Mouse (Mus musculus) lung, postnatal 0 days (tissue): ENCODE data around the gene Cep83. TPM values are rescaled to one million over a fixed set of nuclear protein-coding genes. Genes with fewer than 3 reads are reported as not detected.
A peak's percentile ranks its signal among the peaks of the same experiment; 100 is the strongest.

ENCODE experiments used
- ATAC-seq: fragments of 200-750 bp; cut with Nextera tagmentation; 2 replicates; pipeline ENCODE4 v1.8.0; 2017; ENCODE audit warnings: moderate library complexity
- DNase-seq: peaks from one replicate; pipeline ENCODE4 v3.0.0-alpha.2; 2016; ENCODE audit warnings: low spot score
- H3K27ac ChIP-seq: fragments of 300-500 bp; sonication (generic); 2 replicates; pipeline ENCODE4 v1.5.1; 2014; ENCODE audit warnings: antibody characterized with exemption, mild to moderate bottlenecking, low read length, mixed read lengths
- H3K27me3 ChIP-seq: fragments of 300-500 bp; sonication (generic); replicated peaks from 2 replicates; pipeline ENCODE4 v1.6.1; 2014; ENCODE audit warnings: low read length, mixed read lengths; ENCODE audit not compliant: insufficient read depth
- H3K36me3 ChIP-seq: fragments of 300-500 bp; sonication (generic); 2 replicates; pipeline ENCODE4 v1.6.1; 2014; ENCODE audit warnings: low read length, mixed read lengths; ENCODE audit not compliant: insufficient read depth
- H3K4me1 ChIP-seq: fragments of 300-500 bp; sonication (generic); 2 replicates; pipeline ENCODE4 v1.6.1; 2014; ENCODE audit warnings: antibody characterized with exemption, low read depth, low read length, mixed read lengths; ENCODE audit not compliant: insufficient read depth
- H3K4me2 ChIP-seq: fragments of 300-500 bp; sonication (generic); replicated peaks from 2 replicates; pipeline ENCODE4 v1.6.1; 2014; ENCODE audit warnings: low read depth, mild to moderate bottlenecking, low read length, moderate library complexity, mixed read lengths
- H3K4me3 ChIP-seq: fragments of 300-500 bp; sonication (generic); 2 replicates; pipeline ENCODE4 v1.5.1; 2014; ENCODE audit warnings: low read depth, low read length
- H3K9ac ChIP-seq: fragments of 300-500 bp; sonication (generic); replicated peaks from 2 replicates; pipeline ENCODE4 v1.6.1; 2014; ENCODE audit warnings: low read depth, mild to moderate bottlenecking
- H3K9me3 ChIP-seq: fragments of 300-500 bp; sonication (generic); 2 replicates; pipeline ENCODE4 v1.6.1; 2016; ENCODE audit warnings: low read length, mixed read lengths
- CTCF ChIP-seq: IDR thresholded peaks from 2 replicates; pipeline ENCODE4 v1.5.1; 2016; ENCODE audit warnings: antibody characterized with exemption, mild to moderate bottlenecking
- EP300 ChIP-seq: IDR thresholded peaks from 2 replicates; pipeline ENCODE4 v1.6.1; 2016; ENCODE audit warnings: antibody characterized with exemption, mild to moderate bottlenecking, control low read depth
- WGBS: fragments of 180-500 bp; shearing (Covaris S2); extraction: QIAGEN DNeasy Blood & Tissue Kit; methylation state at CpG from one replicate; pipeline ENCODE4 v1.1.7; 2014; 5-methylcytosine and 5-hydroxymethylcytosine counted together
- polyA plus RNA-seq: library from polyadenylated mRNA; unstranded; fragments of >200 nt; fragmentation: Nextera tagmentation; extraction: Ambion mirVana; gene quantifications from 2 replicates; pipeline ENCODE4 v1.2.1, GENCODE M21; 2015

The Cep83 gene
- polyA plus RNA-seq, 1 experiment from 2014 or later, result 20.6 TPM

- DNase-seq (peak; percentile 52), ATAC-seq (peak; percentile 59; the same call in 1 of the 2 replicates)
- TF ChIP-seq CTCF (no peak), EP300 (no peak)
- Histone ChIP-seq H3K27me3 (no peaks in the 10 kb centered on the region), H3K4me3 (no peak overlapping the region), H3K4me2 (no peak overlapping the region), H3K9me3 (no peaks in the 10 kb centered on the region), H3K27ac (no peak overlapping the region), H3K36me3 (no peaks in the 10 kb centered on the region), H3K9ac (no peak overlapping the region), H3K4me1 (peaks cover 2% of the 10 kb centered on the region; the same call in 1 of the 2 replicates)
- 47% methylated on average over 10 of the region's 10 CpGs for WGBS
Observed at GRCm38 (mm10) chr10:94804029-94804908, 115.8 kb downstream of the Cep83 start.

DNA sequence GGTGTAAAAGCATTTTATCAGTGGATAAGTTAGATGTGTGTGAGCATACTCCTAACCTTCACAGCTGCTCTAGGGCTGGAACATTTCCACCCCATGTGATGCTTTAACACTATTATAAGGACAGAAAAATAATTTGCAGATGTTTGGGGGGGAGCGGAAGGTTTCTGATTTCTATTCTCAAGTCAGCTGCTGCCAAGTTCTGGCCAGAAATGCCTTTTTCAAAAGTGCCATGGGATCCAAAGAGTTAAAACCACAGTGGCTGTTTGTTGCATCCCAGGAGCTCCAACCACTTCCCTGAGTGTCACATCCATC lies 116.4 kb downstream of the Cep83 start:
- Histone ChIP-seq H3K9ac (no peak overlapping the region), H3K4me1 (peaks cover 2% of the 10 kb centered on the region; the same call in 1 of the 2 replicates), H3K27ac (no peak overlapping the region), H3K4me2 (no peak overlapping the region), H3K36me3 (no peaks in the 10 kb centered on the region), H3K27me3 (no peaks in the 10 kb centered on the region), H3K4me3 (no peak overlapping the region), H3K9me3 (no peaks in the 10 kb centered on the region)
- 69% methylated on average over 1 of the region's 1 CpGs for WGBS
- DNase-seq, result no peak
- TF ChIP-seq CTCF, result no peak
- no peak for TF ChIP-seq EP300
- ATAC-seq, result no peak

GRCm38 (mm10) chr10:94807323-94807722 lies 118.9 kb downstream of the Cep83 start:
- Histone ChIP-seq H3K4me2 (no peak overlapping the region), H3K27me3 (no peaks in the 10 kb centered on the region), H3K4me1 (no peaks in the 10 kb centered on the region), H3K27ac (no peak overlapping the region), H3K9ac (no peak overlapping the region), H3K36me3 (no peaks in the 10 kb centered on the region), H3K9me3 (no peaks in the 10 kb centered on the region), H3K4me3 (no peak overlapping the region)
- TF ChIP-seq EP300 (no peak), CTCF (peak; percentile 63)
- ATAC-seq (no peak), DNase-seq (peak; percentile 38)
- 62% methylated on average over 7 of the region's 7 CpGs for WGBS

DNA sequence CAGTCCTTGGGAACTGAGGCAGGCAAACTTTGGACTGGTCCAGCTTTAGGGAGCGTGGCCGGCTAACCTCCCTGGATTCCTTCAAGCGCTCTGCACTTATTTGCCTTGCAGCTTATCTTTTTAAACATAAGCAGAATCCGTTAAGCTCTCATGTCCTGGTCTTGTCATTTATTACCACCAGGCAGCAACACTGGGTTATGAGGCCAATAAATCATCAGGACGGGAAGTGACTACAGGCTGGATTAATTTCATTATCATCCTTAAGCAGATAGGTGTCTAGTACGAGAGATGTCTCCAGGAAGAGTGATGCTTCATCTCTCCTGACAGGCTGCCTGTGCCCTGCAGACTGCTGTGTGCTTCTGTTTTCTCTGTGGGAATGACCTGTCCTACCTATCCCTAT lies 119.8 kb downstream of the Cep83 start:
- H3K27me3 ChIP-seq, result no peaks in the 10 kb centered on the region
- no peak overlapping the region for H3K27ac ChIP-seq
- no peak for DNase-seq
- H3K4me1 ChIP-seq, result no peaks in the 10 kb centered on the region
- no peak overlapping the region for H3K4me3 ChIP-seq
- TF ChIP-seq EP300 (no peak), CTCF (no peak)
- no peaks in the 10 kb centered on the region for H3K9me3 ChIP-seq
- H3K36me3 ChIP-seq, result no peaks in the 10 kb centered on the region
- ATAC-seq, result no peak
- H3K9ac ChIP-seq, result no peak overlapping the region
- H3K4me2 ChIP-seq, result no peak overlapping the region
- WGBS, result 49% methylated on average over 6 of the region's 6 CpGs

DNA sequence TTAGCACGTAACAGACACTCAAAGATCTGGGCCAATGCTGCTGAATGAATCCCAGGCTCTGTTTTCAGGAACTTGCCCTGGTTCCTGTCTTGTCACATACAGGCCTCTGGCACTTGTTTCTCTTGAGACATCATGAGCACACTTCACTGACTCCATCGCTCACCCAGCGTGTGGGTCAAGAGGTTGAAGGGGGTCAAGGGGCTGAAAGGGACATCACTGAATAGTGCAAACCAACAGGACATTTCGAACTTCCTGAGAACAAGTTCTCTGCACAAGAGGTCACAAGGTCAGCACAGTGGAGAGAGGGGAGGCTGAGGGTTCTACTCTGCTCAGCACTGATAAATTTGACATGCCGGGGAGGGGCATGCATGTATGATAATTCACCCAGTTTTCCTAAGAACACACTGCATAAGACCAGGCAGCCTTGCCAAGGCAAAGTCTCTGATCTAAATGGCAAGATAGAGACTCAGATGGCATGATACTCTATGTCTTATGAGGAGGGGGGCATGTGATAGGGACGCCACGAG lies 121.6 kb downstream of the Cep83 start:
- no peak overlapping the region for H3K4me2 ChIP-seq
- H3K27me3 ChIP-seq, result no peaks in the 10 kb centered on the region
- no peak overlapping the region for H3K27ac ChIP-seq
- TF ChIP-seq EP300, result no peak
- TF ChIP-seq CTCF, result no peak
- H3K9me3 ChIP-seq, result no peaks in the 10 kb centered on the region
- H3K36me3 ChIP-seq, result no peaks in the 10 kb centered on the region
- ATAC-seq (peak; percentile 57), DNase-seq (no peak)
- no peak overlapping the region for H3K4me3 ChIP-seq
- H3K4me1 ChIP-seq, result no peaks in the 10 kb centered on the region
- no peak overlapping the region for H3K9ac ChIP-seq
- WGBS, result 57% methylated on average over 7 of the region's 7 CpGs

DNA sequence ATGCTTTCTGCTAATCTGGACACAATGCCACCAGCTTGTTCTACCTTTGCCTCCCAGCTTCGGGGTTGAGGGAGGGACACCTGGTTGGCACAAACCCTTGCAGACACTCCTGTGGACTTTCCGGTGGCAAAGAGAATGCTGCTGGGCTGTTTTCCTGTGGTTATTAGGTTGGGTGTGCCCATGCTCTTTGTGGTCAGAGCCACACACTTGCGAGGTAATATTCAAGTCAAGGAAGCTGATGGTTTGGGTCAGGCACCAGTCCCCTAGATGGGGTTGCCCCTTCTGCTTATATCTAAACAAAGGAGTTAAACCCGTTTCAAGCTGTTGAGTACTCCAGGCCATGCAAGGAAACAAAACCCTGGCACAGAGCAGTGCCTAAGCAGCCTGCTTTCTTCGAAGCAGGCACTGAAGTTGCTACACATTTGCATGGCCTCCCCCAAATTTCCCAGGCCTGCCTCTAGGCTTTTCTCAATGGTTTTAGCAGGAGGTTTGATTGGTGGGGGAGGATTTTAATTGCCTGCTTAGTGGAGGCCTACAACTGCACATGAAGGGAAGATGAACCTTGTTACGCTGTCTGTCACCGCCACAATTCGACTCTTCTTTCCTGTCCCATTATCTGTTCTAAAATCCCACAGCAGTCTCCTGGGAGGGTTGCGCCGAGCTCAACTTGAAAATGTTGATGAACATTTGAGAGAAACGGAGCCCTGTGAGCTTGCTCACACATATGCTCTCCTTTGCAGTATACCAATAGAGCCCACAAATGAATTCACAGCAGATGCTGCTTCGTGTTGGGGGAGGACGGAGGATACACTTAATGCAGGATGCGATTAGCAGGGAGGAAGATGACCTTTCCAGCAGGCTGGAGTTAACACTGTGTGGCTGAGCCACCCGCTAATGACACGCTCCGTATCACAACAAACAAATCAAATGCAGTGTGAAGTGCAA lies 123.7 kb downstream of the Cep83 start:
- TF ChIP-seq CTCF, result no peak
- TF ChIP-seq EP300, result no peak
- Histone ChIP-seq H3K9me3 (no peaks in the 10 kb centered on the region), H3K27me3 (no peaks in the 10 kb centered on the region), H3K36me3 (no peaks in the 10 kb centered on the region), H3K4me1 (no peaks in the 10 kb centered on the region), H3K4me2 (no peak overlapping the region), H3K9ac (no peak overlapping the region), H3K27ac (no peak overlapping the region), H3K4me3 (no peak overlapping the region)
- ATAC-seq (no peak), DNase-seq (no peak)
- WGBS, result 78% methylated on average over 17 of the region's 17 CpGs
